Mouse (Mus musculus) neutrophil, adult 5-6 weeks (primary cell): ENCODE measurements at regions not wholly inside any gene's neighbourhood (a gene's known extent, or its start where the extent isn't known, plus 50 kb on each side); places are given as distances from the start of the nearest gene placed in this dataset.

ENCODE experiments used
- ATAC-seq: fragments of 151-379, 151-347 bp; 2 replicates; pipeline ENCODE4 v1.8.0; 2017; ENCODE audit warnings: mild to moderate bottlenecking, moderate TSS enrichment; ENCODE audit not compliant: insufficient number of reproducible peaks, poor library complexity, low FRiP score, severe bottlenecking; ENCODE audit errors: extremely low read depth

DNA sequence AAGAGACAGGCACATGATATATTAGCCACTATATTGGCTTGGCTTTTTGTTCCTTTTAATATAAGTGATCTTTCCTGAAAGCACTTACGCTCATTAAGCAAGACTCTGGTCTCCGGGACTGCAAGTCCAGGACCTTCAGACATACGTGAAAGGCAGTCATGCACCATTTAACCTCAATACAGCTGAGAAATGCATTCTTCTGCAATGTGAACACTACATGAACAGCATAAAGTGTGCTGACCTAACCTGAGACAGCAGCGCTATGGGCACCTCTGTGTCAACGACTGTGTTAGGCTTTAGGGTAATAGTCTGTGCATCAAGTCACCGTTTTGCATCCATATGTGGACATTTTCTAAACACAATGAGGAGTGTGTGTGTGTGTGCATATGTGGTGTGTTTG is 137.3 kb downstream of the Gm11146 start:
- ATAC-seq = no peak

DNA sequence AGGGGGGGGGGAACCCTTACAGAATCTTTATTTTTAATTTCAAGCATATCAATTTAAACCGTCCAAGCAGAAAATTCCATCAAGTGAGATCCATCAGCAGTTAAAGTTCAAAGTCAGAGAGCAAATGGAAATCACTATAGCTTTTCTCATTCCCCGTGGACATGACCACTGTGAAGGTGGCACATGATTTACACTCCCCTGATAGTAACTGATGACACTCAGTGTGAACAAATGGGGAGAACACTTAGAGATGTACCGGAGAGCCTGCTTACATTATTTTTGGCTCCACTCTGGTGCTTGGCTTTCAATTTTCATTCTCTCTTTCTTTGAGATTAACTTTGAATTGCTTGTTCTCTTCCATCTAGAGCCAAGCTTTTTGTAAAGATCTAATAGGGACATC is 140.0 kb downstream of the Gm11146 start:
- no peak for ATAC-seq

DNA sequence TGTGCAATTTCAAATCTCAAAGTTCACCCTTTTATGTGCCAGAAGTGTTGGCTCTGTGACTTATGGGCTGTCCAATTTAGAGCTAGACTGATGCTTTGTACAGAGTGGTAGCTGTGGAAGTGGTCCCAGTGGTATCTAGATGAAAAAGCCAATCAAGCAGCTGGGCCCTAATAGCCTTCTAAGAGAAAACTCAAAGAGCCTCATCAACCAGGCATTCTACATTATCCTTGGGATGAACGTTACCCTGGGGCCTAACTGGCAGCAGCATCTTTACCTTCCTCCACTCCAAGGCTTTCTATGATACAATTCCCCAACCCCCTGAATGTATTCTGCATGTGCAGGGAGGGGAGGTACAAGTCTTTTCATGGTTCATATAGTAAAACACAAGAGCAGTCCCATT is 140.4 kb downstream of the Gm11146 start:
- ATAC-seq = no peak

DNA sequence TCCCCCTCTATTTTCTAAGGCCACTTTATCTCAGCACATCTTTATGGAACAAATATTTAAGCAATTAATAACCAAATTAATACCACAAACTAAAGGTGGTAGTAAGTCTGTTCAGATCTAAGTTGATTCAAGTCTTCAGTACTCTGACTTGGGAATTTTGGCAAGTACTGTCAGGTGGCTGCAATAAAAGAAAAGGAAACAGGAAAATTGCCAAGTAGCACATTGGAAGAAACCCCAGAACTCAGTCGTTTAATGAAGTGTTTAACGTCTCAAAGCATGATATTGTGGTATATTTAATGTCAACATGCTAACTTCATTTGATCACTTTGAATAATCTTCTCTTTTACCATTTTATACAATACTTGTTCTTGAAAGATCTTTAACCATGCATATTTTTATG is 142.2 kb downstream of the Gm11146 start:
- no peak for ATAC-seq

DNA sequence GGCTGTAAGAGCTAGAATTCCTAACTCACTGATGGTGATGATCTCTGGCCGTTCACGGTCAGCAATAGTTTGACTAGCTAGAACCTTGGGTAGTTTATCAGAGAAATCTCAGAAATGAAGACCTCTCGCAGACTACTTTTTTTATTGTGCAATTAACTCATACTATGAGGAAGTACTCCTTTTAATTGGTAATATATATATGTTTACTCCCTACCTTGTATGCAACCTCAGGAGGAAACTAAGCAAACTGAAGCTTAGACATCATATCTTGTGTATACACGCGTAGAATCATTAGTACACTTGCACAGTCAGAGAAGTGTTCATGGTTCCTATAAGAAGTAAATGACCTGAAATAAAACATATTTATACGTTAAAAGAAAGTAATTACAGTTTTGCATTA is 157.2 kb downstream of the Gm11146 start:
- no peak for ATAC-seq

DNA sequence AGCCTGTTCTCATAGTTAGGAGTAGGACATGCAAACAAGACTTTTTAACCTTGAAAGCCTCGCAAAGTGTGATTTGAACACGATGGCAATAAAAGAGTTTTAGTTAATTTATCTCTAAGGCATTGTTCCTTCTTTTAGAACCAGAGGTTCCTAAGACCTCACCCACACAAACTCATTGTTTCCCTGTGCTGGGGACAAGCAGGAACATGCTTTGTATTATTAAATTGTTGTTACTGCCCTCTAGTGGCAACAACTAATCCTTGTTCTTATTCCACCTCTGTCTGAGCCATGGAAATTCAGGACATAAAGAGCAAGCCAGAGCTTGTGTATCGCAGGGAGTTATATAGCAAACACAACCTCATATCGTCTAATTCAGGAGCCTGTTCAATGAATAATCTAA is 157.9 kb downstream of the Gm11146 start:
- ATAC-seq = no peak

DNA sequence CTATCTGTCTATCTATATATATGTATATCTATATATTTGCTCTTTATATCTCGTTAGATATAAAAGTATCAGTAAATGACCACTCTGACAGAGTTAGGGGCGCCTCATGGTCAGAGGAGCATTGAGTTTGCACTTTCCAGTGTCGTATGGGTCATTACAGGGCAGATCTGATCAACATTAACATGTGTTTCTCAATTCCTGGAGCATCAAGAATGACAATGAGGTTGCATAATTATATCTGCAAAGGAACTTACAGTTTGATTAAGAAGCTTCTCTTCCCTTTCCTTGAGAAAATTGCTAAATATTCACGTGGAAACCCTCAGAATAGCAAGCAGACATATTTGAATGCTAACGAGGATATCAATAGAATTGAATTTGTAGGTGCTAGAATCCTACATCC is 158.6 kb downstream of the Gm11146 start:
- no peak for ATAC-seq

DNA sequence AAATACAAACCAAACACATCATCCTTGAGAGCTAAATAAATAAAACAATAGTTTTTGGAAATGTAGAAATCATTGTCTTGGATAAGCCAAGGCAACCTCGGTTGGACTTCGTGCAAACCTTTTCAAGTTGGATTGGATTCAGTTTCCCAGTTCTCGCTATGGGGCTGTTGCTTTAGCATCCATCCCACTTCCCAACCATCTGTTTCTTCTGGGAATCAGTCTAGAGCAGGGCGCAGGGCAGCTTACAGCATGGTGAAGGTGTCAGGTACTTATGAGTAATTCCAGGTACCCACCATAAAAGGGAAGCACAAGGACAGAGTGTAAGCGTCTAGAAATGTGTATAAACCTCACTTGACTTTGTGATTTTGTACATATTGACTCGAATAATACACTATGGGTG is 159.0 kb downstream of the Gm11146 start:
- ATAC-seq = no peak

DNA sequence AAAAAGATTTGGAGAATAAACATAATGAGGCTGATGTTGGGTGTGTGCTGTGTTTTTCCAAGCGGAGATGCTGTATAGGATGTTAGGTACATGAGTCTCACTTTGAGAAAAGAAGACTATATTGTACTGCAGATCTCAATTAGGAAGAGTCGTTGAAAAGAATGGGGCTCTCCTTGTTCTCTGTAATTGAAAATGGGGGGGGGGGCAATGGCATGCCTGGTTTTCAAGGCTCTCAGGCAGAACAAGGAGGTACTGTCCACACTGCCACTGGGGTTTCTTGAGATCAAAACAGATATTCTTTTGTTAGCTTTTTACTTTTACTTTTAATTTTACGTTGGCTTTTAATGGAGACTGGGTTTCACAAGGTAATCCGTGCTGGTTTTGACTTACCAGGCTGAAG is 170.5 kb downstream of the Gm11146 start:
- no peak for ATAC-seq

DNA sequence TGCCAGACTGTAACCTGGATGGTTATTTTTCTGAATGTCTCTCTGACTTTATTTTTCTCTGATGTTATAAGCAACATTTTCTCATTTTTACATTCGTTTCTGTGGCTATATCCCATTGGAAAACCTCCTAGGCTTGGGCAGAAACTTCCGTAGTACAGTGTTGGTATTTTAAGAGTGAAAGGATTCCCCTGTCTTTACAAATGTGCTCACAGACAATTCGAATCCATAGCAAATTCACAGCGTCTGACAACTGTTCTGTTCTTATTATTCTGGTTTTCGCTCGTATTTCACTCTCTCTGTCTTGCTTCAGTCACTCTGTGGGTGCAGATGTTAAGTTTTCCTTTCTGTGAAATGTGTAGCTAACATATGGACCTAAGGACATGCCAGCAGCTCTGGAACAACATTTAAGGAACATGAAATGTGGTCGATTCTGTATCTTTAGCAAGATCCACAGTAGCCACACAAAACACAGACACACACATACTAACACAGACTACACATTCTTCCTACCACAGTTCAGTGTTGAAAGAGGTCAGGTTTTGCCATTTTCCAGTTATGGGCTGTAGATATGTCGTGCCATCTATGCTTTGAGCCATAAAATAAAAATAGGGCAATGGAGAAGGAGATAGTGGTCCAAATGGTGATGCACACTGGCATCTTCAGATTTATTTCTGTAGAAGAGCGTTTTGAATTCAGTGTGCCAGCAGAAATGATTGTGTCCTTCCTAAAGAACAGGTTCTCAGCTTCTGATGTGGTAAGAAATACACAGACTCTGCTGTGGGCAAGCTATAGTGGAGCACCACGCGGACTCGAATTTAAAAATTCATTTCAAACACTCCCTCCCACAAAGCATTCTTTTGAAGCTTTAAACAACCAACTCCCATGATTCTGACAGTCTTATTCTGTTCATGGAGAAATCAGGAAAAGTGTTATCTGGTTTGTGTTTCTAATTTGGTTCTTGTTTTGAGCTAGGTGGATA is 179.2 kb downstream of the Gm11146 start:
- no peak for ATAC-seq

DNA sequence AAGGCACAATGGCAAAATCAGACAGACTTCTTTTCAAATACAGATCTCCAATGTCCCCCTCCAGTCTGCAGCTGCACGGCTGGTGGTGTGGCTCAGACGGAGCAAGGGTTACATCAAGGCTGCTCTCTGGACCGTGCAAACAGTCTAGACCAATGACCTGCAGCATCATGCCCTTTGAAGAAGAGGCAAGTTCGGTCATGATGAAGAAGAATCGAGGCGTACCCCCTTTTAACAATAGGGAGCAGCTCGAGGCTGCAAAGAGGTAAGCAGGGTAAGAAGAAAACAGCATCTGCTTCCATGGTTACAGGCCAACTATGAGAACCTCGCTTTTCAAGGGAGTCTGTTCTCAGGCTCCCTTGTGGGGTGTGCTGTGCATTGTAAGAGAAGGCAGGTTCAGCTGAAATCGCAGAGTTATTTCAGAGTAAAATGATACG is 180.3 kb downstream of the Gm11146 start:
- 0 out of 2 replicates have a peak, but pooled peaks have one; percentile 9 for ATAC-seq

DNA sequence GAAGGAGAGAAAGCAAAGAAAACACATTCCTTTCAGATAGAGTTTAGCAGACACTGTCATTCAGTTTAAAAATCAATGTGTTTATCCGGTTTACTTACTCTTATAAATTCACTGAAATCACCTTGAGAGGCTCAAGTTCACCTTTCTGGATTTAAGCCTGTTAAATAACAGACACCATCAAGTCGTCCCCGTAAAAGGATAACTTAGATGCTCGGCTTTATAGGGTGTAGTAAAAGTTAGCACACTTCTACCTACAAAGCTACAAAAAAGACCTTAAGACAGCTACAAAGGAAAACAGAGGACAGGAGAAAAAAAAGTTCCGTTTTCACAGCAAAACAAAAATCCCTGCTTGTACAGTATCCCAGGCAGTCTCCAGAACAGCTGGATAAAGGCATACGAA is 180.9 kb downstream of the Gm11146 start:
- no peak for ATAC-seq

DNA sequence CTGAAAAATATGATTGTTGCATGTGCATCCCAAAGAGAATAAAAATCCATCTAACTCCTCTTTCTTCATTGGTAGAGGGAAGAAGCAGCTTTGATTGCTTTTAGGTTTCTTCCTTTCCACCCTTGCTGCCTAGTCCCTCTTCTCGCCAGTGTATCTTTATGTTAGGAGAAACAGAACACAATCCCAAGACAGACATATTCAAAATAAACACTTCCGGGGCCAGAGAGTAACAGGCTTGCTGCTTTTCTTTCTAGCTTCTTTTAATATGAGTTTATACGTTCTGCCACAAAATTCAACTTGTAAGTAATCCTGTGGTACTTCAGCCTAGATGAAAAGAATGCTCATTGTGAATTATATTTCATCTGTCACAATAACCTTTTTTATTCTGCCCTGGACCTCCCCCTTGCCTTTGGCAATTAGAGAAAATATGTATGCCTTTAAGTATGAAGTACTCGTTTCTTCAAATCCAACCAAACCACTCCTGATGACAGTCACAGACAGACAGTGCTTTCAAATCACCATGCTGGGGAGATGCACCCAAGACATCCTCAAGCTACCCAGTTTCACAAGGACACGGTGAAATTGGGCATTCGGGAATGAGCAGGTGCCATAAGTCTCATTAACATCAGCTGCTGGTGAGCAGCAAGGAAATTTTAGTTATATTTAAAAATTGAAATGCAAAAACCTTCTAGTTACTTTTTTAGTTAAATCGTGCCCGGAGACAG is 181.6 kb downstream of the Gm11146 start:
- ATAC-seq = no peak

DNA sequence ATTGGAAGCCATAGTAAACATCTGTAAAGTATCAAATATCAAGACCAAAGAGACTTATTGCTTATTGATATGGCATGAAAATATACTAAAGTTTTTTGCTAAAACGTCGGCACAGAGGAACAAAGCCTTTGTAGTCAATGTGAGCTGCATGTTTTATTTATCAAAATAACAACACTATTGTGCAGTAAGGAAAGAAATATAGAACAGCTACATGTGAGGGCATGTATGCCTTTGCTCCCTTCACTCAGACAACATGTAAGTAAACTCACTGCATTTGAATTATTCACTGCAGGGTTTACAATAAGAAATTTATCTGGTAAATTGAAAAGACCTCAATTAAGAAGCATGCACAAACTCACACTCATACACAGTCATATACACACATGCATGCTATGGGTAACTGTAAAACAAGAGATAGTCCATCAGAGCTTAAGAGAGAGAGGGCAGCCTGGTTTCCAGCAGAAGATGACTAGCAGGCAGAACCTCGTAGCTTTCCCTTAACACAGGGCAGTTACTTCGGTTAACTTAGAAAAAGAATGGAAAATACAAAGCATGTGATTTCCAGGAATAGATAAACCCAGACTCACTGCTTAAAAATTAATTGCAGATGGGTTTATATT is 182.7 kb downstream of the Gm11146 start:
- no peak for ATAC-seq

DNA sequence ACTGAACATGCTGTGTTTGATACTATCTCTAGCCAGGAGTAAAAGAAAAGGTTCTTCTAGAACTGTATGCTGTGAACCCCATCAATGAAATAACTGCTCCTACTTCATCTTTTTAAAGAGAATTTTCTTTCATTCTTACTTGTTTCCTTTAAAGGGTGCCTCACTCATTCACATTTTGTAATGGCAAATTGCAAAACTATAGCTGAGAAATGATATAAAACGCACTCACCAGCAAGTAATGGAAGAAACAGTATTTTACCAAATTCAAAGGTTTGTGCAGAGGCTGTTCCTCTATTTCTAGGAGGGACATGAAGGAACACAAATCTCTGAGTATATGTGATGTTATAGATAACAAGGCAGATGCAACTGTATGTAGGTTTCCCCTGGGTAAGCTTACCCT is 183.4 kb downstream of the Gm11146 start:
- ATAC-seq = no peak

DNA sequence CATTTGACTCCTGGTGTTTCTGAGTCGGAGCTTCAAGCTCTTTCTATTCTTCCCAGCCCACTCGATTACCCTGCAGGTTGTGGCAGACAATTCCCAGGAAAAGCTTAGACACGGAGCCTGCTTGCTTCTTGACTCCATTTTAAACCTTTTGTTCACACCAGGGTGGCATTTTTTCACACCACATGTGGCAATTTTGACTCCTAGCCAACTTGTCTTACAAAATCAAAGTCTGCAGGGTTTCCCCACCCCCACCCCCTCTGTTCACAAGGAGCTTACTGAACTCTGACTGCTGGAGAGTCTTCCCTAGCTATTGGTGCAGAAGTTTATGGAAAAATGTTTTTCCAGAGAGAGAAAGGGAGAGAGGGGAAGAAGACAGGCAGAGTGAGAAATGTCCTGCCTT is 184.1 kb downstream of the Gm11146 start:
- ATAC-seq = no peak

DNA sequence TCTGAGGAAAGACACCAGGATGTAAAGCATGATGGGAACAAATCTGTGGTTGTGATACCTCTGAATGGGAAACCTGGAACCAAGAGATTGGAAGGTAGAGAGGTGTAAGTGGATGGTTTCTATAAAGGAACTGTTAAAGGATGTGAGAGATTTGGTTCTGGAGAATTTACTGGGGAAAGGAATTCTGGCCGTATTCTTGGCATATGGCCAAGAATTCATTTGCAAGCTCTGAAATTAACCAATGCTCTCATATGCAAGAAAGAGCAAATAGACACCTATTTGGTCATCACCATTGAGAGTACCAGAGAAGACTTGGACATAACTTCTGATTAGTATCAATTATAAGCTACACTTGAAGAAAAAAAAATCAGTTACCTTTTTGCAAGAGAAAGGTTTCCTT is 187.3 kb downstream of the Gm11146 start:
- no peak for ATAC-seq

DNA sequence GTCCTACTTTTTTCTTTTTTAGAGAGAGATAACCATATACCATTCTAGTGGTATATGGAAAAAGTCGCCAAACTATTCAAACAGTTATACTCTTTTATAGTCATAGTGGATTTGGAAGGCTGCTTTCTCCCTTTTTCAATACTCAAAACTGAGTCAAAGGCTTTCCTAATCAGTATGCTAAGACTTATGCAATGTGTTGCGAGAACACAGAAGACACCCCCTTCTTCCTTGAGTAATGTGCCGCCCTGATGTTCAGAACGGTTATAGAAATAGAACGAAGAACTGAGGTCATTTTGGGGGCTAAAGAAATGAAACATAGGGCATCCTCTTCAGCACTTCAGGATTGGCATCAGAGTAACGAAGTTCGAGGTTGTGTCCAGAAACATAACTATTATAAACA is 192.7 kb downstream of the Gm11146 start:
- no peak for ATAC-seq

DNA sequence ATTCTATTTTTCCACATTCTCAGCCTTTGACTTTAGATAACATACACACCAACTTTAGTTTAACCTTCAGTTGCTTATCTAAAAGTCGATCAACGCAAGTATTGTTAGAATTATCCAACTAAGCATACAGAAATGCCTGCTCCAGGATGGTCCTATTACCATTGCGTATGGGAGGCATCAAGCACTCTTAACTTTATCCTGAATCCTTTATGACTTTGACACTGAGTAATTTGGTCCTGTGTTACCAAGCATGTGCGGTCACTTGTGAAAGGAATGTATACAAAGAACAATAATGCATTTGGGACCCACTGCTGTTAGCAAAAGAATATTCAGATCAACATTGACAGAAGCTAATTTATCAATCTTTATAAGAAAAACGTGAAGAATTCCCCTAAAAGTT is 194.9 kb downstream of the Gm11146 start:
- no peak for ATAC-seq

DNA sequence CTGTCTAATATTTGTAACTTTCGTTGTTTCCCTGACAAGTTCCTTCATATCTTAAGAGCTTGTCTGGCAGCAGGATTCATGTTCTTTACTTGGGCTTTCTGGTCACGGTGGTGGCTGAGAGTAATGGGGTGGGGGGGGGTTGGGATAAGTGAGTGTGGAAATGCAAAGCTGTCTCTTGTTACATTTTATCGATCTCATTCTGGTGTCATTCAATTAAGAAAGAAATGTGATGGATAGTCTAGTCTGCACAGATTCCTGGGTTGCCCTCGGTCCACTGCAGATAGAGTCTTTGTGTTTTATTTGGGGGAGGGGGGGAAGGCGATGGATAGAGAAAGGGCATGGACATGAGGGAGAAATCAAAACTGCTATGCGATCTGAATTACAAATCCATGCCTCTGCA is 196.0 kb downstream of the Gm11146 start:
- no peak for ATAC-seq
